Mouse (Mus musculus) CH12.LX (cell line): Measurements from ENCODE around the gene Gm45623.

Experiments
- CTCF ChIP-seq, 2 experiments: IDR thresholded peaks in 1 of 2; conservative IDR thresholded peaks in 1 of 2; 2 replicates each; pipeline ENCODE4 v1.5.1; 2011 to 2012; ENCODE audit warnings: low read depth in 2 of 2, low read length in 2 of 2, improper control_type of control experiment in 1 of 2, inconsistent platforms in 1 of 2, mild to moderate bottlenecking in 1 of 2, moderate library complexity in 1 of 2
- EP300 ChIP-seq: IDR thresholded peaks from 2 replicates; pipeline ENCODE4 v1.6.1; 2011; ENCODE audit warnings: low read length, improper control_type of control experiment
- HCFC1 ChIP-seq: IDR thresholded peaks from 2 replicates; pipeline ENCODE4 v1.6.1; 2012; ENCODE audit warnings: low read depth, mild to moderate bottlenecking, inconsistent platforms, low read length, improper control_type of control experiment
- KAT2A ChIP-seq: IDR thresholded peaks from 2 replicates; pipeline ENCODE4 v1.6.1; 2012; ENCODE audit warnings: low read length, improper control_type of control experiment, inconsistent platforms; ENCODE audit not compliant: insufficient replicate concordance
- POLR2A ChIP-seq: IDR thresholded peaks from 2 replicates; pipeline ENCODE4 v1.6.1; 2011; ENCODE audit warnings: low read depth, mild to moderate bottlenecking, improper control_type of control experiment, low read length

- no peak for TF ChIP-seq CTCF (conservative IDR thresholded peaks at IDR 0.05 in 1 of 2, IDR thresholded peaks at IDR 0.05 in 1 of 2; ENCODE audit: low read depth in 2 of 2, low read length in 2 of 2)
- no peak for TF ChIP-seq HCFC1
- no peak for TF ChIP-seq EP300
- TF ChIP-seq POLR2A = no peak
- no peak for TF ChIP-seq KAT2A
Observed at GRCm38 (mm10) chr13:56790683-56791082, 37.1 kb upstream of the Gm45623 start.
